Mouse (Mus musculus): ENCODE measurements around the gene 4930467E23Rik.
"Not testable (repeated sequence)": the region's sequence is repeated elsewhere in the genome, so short reads cannot be mapped to it uniquely, and the experiment has no call there.

4930467E23Rik gene

GRCm38 (mm10) chr8:19729276-19729675, at the start of gene 4930467E23Rik:
Gene 4930467E23Rik, plus strand, starts transcription at chr8:19729576.
- not testable (repeated sequence) for DNase-seq

DNA sequence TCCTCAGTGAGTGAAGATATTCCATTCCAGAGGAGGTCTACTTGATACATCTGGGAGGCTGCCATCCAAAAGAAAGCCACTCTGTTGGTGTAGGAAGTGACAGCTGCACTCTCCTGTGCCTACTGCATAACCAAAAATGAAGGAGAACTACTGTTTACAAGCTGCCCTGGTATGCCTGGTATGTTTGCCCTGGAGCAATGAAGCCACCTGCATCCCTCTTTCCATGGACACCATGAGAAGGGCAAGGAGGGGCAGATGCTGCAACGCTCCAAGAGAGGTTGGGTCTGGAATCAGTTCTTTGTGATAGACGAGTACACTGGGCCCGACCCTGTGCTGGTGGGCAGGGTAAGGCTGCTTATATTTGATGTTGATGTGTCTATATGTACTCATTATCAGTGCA, 47.1 kb upstream of the 4930467E23Rik start:
- peak; percentile 11 for DNase-seq

DNA sequence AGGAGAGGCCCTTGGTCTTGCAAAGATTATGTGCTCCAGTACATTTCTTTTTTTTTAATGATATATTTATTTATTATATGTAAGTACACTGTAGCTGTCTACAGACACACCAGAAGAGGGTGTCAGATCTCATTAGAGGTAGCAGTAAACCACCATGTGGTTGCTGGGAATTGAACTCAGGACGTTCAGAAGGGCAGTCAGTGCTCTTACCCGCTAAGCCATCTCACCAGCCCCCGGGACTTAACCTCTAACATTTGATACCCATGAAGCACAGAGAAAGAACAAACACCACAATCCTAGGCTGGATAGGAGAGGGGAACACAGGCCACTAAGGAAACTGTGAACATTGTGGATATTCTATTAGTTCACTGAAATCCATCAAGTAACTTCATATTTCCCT, 43.9 kb upstream of the 4930467E23Rik start:
- peak; percentile 14 for DNase-seq

- peak; percentile 14 for DNase-seq
Observed at GRCm38 (mm10) chr8:19688802-19689525, 40.4 kb upstream of the 4930467E23Rik start.

DNA sequence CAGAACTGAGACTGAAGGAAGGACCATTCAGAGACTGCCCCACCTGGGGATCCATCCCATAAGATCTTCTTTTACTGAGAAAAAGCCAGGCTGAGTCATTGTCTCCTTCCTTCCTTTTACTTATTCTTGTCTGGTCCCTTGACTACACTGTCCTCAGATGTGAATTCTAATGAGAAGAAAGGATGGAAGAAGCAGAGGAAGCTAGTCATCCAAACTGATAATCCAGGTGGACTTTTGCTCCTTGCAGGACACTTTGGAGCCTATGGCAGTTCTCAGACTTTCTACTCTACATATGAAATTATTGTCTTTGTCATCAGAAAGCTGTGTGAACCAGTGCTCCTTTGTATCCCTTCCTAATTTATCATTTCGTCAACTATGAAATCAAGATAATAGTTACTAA, 39.6 kb upstream of the 4930467E23Rik start:
- DNase-seq: not testable (repeated sequence)

DNA sequence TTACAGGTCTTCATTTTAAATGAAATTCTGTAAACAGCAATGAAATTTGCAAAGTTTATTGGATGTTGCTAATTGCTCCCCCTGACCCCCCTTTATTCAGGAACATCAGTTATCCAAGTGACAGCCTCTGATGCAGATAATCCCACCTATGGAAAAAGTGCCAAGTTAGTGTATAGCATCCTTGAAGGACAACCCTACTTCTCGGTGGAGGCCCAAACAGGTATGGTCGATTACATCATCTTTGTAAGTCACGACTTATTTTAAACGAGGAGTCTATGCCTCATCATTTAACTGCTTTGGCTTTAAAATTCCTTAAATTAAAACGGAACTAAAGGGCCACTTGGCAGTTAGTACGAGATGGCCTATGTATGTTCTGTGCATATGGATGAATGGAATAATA, 38.0 kb upstream of the 4930467E23Rik start:
- not testable (repeated sequence) for DNase-seq

DNA sequence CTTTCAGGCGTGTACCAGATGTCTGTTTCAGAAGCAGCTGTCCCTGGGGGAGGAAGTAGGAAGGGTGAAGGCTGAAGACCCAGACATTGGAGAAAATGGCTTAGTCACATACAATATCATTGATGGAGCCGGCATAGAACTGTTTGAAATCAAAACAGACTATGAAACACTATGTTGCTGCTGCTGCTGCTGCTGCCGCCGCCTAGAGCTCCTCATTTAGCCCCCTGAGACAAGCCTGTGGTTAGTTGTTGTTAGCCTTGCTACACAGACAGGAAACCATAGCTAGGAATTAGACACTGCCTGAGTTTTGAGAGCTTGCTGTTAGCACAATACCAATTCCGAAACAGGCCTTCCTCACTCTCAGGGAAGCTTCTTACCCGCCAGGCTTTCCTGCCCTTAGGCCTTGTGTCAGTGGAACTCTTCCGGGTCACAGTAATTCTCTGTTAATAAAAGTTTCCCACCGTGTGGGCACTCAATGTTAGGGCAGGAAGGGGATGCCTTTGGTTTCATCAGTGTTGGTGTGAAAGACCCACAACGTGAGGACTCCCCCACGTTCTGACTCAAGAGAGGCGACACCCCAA, 31.8 kb upstream of the 4930467E23Rik start:
- peak; percentile 22 for DNase-seq

GRCm38 (mm10) chr8:19698123-19698522, 31.3 kb upstream of the 4930467E23Rik start:
- not testable (repeated sequence) for DNase-seq

DNA sequence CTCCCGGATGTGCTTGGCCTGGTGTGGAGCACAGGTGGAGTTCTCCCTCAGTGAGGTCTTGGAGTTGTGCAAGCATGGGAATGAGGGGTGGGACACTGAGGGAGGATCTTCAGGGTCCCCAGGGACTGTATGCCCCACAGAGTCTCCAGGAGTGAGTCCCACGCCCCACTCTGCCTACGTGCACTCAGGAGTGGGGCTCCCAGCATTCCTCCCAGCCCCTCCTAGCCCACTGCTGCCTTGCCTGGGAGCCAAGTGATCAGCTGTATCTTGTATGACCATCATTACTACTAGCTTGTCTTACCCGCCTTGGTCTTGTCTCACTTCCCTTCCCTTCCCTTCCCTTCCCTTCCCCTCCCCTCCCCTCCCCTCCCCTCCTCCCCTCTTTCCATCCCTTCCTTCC, 30.7 kb upstream of the 4930467E23Rik start:
- DNase-seq: peak; percentile 63

GRCm38 (mm10) chr8:19701326-19701725, 28.1 kb upstream of the 4930467E23Rik start:
- not testable (repeated sequence) for DNase-seq

- not testable (repeated sequence) for DNase-seq
Observed at GRCm38 (mm10) chr8:19702276-19702675, 27.1 kb upstream of the 4930467E23Rik start.

DNA sequence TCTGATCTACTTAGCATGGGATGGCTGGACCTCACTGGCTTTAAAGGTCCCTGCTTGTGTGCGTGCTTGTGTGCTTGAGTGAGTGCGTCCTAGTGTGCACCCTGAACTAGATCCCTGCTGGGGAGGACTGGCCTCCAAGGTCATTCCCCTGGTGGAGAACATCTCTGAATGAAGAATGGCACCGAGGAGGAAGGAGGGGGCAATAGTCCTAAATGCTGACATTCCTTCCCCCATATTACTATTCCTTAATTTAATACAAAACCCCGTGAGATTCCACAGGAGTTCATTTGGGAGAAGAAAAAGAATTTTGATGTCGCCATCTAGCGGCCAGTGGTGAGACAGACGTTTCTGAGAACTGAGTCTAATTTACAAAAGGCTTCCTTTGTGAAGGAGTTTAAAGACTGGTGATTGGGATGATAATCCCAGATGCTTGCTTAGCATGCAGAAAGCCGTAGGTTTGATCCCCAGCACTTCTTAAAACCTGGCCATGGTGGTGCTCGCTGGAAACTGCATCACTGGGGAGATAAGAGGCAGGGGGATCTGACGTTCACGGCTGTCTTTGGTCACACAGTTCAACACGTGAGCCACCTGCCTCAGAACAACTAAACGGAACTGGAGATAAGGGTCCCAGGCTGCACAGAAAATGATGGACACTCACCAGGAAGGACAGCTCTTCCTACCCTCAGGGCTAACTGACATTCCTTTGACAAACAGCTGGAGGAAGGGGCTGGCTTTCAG, 26.2 kb upstream of the 4930467E23Rik start:
- DNase-seq: peak; percentile 93

DNA sequence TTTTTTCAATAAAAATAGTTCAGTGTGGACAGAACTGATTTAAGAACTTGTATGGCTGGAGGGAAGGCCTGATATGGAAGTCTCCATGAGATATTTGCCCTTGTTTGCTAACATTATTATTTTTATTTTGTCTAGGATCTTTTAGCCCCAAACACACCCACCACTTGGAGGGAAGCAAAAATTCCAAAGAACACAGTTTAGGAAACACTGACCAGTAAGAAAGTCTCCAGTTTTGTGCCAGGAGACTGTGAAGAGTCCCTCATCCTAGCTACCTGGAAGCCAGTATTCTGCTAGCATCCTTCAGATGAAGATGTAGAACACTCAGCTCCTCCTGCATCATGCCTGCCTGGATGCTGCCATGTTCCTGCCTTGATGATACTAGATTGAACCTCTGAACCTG, 25.5 kb upstream of the 4930467E23Rik start:
- not testable (repeated sequence) for DNase-seq

- DNase-seq: peak; percentile 35
Observed at GRCm38 (mm10) chr8:19704441-19705215, 24.7 kb upstream of the 4930467E23Rik start.

- DNase-seq: not testable (repeated sequence)
Observed at GRCm38 (mm10) chr8:19705216-19705600, 24.2 kb upstream of the 4930467E23Rik start.

DNA sequence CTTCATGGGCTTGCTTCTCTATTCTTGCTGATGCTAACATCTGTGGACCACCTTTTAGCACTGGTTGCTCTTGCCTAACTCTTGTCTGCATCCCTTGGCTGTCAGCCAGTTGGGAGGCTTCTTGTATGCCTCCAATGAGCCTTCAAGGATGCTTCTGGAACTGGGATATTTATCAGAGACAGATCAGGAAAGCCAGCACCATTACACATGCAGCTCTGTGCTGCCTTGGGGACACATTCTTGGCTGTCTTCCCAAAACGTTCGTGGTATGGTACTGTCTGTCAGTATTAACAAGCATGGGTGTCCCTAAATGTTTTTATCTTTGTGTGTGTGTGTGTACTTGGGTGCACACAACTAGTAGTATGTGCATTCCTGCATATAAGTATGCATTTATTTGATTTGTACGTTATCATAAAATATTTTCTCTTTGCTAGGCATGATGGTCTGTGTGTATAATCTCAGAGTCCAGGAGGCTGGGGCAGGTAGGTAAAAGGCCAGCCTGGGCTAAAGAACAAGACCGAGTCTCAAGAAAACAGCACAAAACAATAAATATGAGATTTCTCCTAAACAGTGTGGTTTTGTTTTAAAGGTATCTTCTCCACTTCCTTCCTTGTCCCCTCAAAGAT, 23.2 kb upstream of the 4930467E23Rik start:
- not testable (repeated sequence) for DNase-seq

- peak; percentile 90 for DNase-seq
Observed at GRCm38 (mm10) chr8:19706918-19707760, 22.2 kb upstream of the 4930467E23Rik start.

DNA sequence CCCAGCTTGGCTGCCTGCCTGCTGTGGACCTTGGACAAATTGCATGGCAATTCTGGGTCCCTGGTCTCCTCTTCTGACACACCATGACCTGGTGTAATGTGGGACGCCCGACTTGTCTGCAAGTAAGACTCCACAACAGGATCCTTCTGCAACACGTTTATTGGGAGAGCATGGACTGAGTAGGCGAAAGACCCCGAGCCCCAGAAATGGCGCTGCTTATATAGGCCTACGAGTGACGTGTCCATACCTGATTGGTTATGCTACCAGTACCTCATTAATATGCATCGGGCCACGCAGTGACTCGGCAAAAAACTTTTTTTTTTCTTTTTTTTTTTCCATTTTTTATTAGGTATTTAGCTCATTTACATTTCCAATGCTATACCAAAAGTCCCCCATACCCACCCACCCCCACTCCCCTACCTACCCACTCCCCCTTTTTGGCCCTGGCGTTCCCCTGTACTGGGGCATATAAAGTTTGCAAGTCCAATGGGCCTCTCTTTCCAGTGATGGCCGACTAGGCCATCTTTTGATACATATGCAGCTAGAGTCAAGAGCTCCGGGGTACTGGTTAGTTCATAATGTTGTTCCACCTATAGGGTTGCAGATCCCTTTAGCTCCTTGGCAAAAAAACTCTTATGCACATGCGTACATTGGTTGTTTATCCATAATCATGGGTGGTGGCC, 21.5 kb upstream of the 4930467E23Rik start:
- peak; percentile 19 for DNase-seq

- DNase-seq: not testable (repeated sequence)
Observed at GRCm38 (mm10) chr8:19708976-19709375, 20.4 kb upstream of the 4930467E23Rik start.

- DNase-seq: peak; percentile 40
Observed at GRCm38 (mm10) chr8:19709488-19709887, 19.9 kb upstream of the 4930467E23Rik start.
